8 mouse cellular contexts compared by ENCODE assay signal in the genomic region with DNA sequence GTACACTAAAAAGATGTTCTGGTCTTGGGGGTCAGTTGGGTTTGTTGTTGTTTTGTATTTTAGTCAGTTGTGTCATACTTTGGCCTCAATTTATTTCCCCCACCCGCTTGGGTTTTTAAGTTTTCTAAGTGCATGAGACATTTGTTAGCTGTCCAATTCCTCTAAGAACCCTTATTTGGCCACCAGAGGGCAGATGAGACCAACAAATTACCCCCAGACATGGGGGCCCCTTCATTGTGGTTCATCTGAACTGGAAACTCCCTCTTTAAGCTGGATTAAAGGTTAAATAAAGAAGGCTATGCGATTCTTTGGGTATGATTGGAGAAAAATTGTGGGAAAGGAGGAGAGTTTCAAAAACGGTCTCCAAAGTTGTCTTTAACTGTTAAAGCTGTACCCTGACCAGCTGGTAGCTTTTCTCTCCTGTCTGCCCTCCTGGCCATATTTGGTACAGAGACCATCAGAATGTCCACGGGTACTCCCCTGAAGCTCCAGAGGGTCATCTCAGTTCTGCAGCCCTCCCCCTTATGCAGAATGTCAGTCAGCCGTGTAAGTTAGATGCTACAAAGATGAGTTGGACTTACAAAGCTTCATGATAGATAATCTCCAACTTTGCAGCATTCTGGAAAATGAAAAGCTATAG.
DNase-seq lines count a peak whose midpoint lies in the region; ATAC-seq and TF ChIP-seq lines count a peak whose summit lies in the region.

No protein-coding gene starts in this region.

- no peak overlapping the region for H3K9ac ChIP-seq in hindbrain, embryonic 11.5 days (ENCODE audit: low read depth, low read length)
- H3K9ac ChIP-seq in hindbrain, embryonic 12.5 days = no peak overlapping the region
- H3K9ac ChIP-seq in ES-E14 (ENCODE audit: insufficient read depth, low read depth, low read length, poor library complexity, severe bottlenecking) = no peak overlapping the region
- no peak overlapping the region for H3K9ac ChIP-seq in midbrain, postnatal 0 days (replicated peaks; ENCODE audit: low read length, poor library complexity, severe bottlenecking)

- H3K27ac ChIP-seq in hindbrain, embryonic 11.5 days (ENCODE audit: low read depth, low read length) = no peak overlapping the region
- no peak overlapping the region for H3K27ac ChIP-seq in hindbrain, embryonic 12.5 days
- no peak overlapping the region for H3K27ac ChIP-seq in ES-E14 (ENCODE audit: insufficient read depth, low read depth, low read length, poor library complexity, severe bottlenecking)
- H3K27ac ChIP-seq in left cerebral cortex, adult 2 months = no peak overlapping the region
- H3K27ac ChIP-seq in midbrain, postnatal 0 days (ENCODE audit: low read depth, low read length) = no peak overlapping the region

- H3K9me3 ChIP-seq in hindbrain, embryonic 11.5 days (ENCODE audit: control insufficient read depth, low read length) = no peaks in the 10 kb centered on the region
- no peaks in the 10 kb centered on the region for H3K9me3 ChIP-seq in hindbrain, embryonic 12.5 days (replicated peaks)
- no peaks in the 10 kb centered on the region for H3K9me3 ChIP-seq in ES-E14 (ENCODE audit: control insufficient read depth, insufficient read depth, low read depth, low read length)
- no peaks in the 10 kb centered on the region for H3K9me3 ChIP-seq in midbrain, postnatal 0 days (ENCODE audit: low read length)

- no peak overlapping the region for H3K4me3 ChIP-seq in hindbrain, embryonic 11.5 days (ENCODE audit: low read depth, low read length)
- H3K4me3 ChIP-seq in hindbrain, embryonic 12.5 days = no peak overlapping the region
- no peak overlapping the region for H3K4me3 ChIP-seq in ES-E14 (ENCODE audit: insufficient read depth in 1 of 2, low read depth in 1 of 2, low read length in 2 of 2, poor library complexity in 1 of 2, severe bottlenecking in 1 of 2)
- H3K4me3 ChIP-seq in left cerebral cortex, adult 2 months = no peak overlapping the region
- no peak overlapping the region for H3K4me3 ChIP-seq in midbrain, postnatal 0 days (ENCODE audit: low read depth, low read length)

- in situ Hi-C loops in ES-E14 (cut with MboI; ENCODE audit: low sequenced_read_pairs in 2 of 2, unreplicated experiment in 2 of 2) = loop anchor here in 1 of 2 experiments (10.0 kb wide), 2 partner anchors 237 to 307 kb away; partner anchors contain the start of gene Foxa2

- no peaks in the 10 kb centered on the region; the same call in 1 of the 2 replicates for H3K27me3 ChIP-seq in hindbrain, embryonic 11.5 days (ENCODE audit: control insufficient read depth, insufficient read depth, low read length)
- H3K27me3 ChIP-seq in hindbrain, embryonic 12.5 days = peaks cover 28% of the 10 kb centered on the region
- no peaks in the 10 kb centered on the region; the same call in none of the 2 replicates for H3K27me3 ChIP-seq in midbrain, postnatal 0 days (ENCODE audit: insufficient read depth, low read length)

- peak; percentile 68 for DNase-seq in hindbrain, embryonic 11.5 days (ENCODE audit: low spot score)
- peak; percentile 40 for DNase-seq in ES-E14 (ENCODE audit: low read depth, low spot score)
- peak; percentile 3 for DNase-seq in cerebellum, adult 9-10 months
- peak; percentile 60 for DNase-seq in heart, postnatal 4 days
- peak; percentile 34 to 41 for DNase-seq in left cerebral cortex, adult 2 months (ENCODE audit: extremely low spot score in 1 of 2, low spot score in 2 of 2)
- peak; percentile 70 for DNase-seq in midbrain, postnatal 0 days (ENCODE audit: low spot score)
- DNase-seq in gastrocnemius, adult 18-20 months (ENCODE audit: low spot score) = no peak

- TF ChIP-seq CTCF in left cerebral cortex, adult 2 months (IDR thresholded peaks at IDR 0.05) = peak; percentile 74
- peak; percentile 82 for TF ChIP-seq CTCF in midbrain, postnatal 0 days (IDR thresholded peaks at IDR 0.05)

- WGBS in hindbrain, embryonic 11.5 days = 44% methylated on average over 5 of the region's 5 CpGs
- WGBS in hindbrain, embryonic 12.5 days = 43% methylated on average over 5 of the region's 5 CpGs
- WGBS in midbrain, postnatal 0 days = 48% methylated on average over 5 of the region's 5 CpGs

- intact Hi-C loops in left cerebral cortex, adult 2 months (cut with DNase I) = loop anchor here (1.0 to 10.0 kb wide), 5 partner anchors 240 to 847 kb away; no protein-coding TSS in a partner anchor

- H3K36me3 ChIP-seq in hindbrain, embryonic 11.5 days (ENCODE audit: control insufficient read depth, insufficient read depth, low read length) = no peaks in the 10 kb centered on the region
- H3K36me3 ChIP-seq in hindbrain, embryonic 12.5 days = no peaks in the 10 kb centered on the region
- H3K36me3 ChIP-seq in ES-E14 (ENCODE audit: control insufficient read depth, insufficient read depth, low read length, poor library complexity, severe bottlenecking) = no peaks in the 10 kb centered on the region
- no peaks in the 10 kb centered on the region for H3K36me3 ChIP-seq in midbrain, postnatal 0 days (ENCODE audit: insufficient read depth, low read length)

- H3K4me2 ChIP-seq in hindbrain, embryonic 11.5 days (replicated peaks; ENCODE audit: low read depth, low read length) = no peak overlapping the region
- H3K4me2 ChIP-seq in hindbrain, embryonic 12.5 days (replicated peaks) = no peak overlapping the region
- no peak overlapping the region for H3K4me2 ChIP-seq in midbrain, postnatal 0 days (ENCODE audit: low read depth, low read length, poor library complexity, severe bottlenecking)

- ATAC-seq in hindbrain, embryonic 11.5 days (ENCODE audit: low FRiP score) = 0 out of 2 replicates have a peak, but pooled peaks have one; percentile 40
- ATAC-seq in hindbrain, embryonic 12.5 days (ENCODE audit: low FRiP score) = no peak
- peak; percentile 52; the same call in 1 of the 2 replicates for ATAC-seq in midbrain, postnatal 0 days (ENCODE audit: low FRiP score)

- H3K4me1 ChIP-seq in hindbrain, embryonic 11.5 days (replicated peaks; ENCODE audit: control insufficient read depth, insufficient read depth, low read length) = no peaks in the 10 kb centered on the region
- no peaks in the 10 kb centered on the region for H3K4me1 ChIP-seq in hindbrain, embryonic 12.5 days
- no peaks in the 10 kb centered on the region for H3K4me1 ChIP-seq in ES-E14 (ENCODE audit: control insufficient read depth in 2 of 2, insufficient read depth in 2 of 2, low read length in 2 of 2, poor library complexity in 1 of 2)
- H3K4me1 ChIP-seq in midbrain, postnatal 0 days (ENCODE audit: insufficient read depth, low read length) = no peaks in the 10 kb centered on the region

TF ChIP-seq in ES-E14, 5 proteins besides CTCF, POLR2A, EP300 and RAD21:
- TF ChIP-seq ZC3H11A (IDR thresholded peaks at IDR 0.05; ENCODE audit: borderline replicate concordance, low read depth, low read length) (peak; percentile 56; the same call in 1 of the 2 replicates), MAFK (IDR thresholded peaks at IDR 0.05; ENCODE audit: insufficient read depth, low read depth, low read length) (no peak)
